Mouse (Mus musculus): Measurements from ENCODE around the gene Atp11c. TPM values are rescaled to one million over a fixed set of nuclear protein-coding genes. Genes with fewer than 3 reads are reported as not detected.

Gene Atp11c
- polyA plus RNA-seq, 1 experiment from 2014 or later: 3.6 TPM

- H3K27me3 ChIP-seq (replicated peaks; ENCODE audit: control insufficient read depth, insufficient read depth, low read length): no peaks in the 10 kb centered on the region
- no peak overlapping the region for H3K4me3 ChIP-seq (ENCODE audit: low read length)
- H3K9me3 ChIP-seq (ENCODE audit: control insufficient read depth, low read length): no peaks in the 10 kb centered on the region
- no peak for ATAC-seq
- H3K4me1 ChIP-seq (ENCODE audit: control insufficient read depth, insufficient read depth, low read length): no peaks in the 10 kb centered on the region
- no peak overlapping the region for H3K4me2 ChIP-seq (ENCODE audit: low read depth, low read length)
- H3K27ac ChIP-seq (ENCODE audit: low read length): no peak overlapping the region
- WGBS: 89% methylated on average over 3 of the region's 3 CpGs
- H3K9ac ChIP-seq (ENCODE audit: low read depth, low read length): no peak overlapping the region
- H3K36me3 ChIP-seq (ENCODE audit: control insufficient read depth, insufficient read depth, low read length): no peaks in the 10 kb centered on the region
Observed at GRCm38 (mm10) chrX:60329735-60330134, 262.8 kb downstream of the Atp11c start.

- Histone ChIP-seq H3K4me3 (ENCODE audit: low read length) (no peak overlapping the region), H3K4me1 (ENCODE audit: control insufficient read depth, insufficient read depth, low read length) (no peaks in the 10 kb centered on the region), H3K27me3 (replicated peaks; ENCODE audit: control insufficient read depth, insufficient read depth, low read length) (no peaks in the 10 kb centered on the region), H3K4me2 (ENCODE audit: low read depth, low read length) (no peak overlapping the region), H3K36me3 (ENCODE audit: control insufficient read depth, insufficient read depth, low read length) (no peaks in the 10 kb centered on the region), H3K9ac (ENCODE audit: low read depth, low read length) (no peak overlapping the region), H3K27ac (ENCODE audit: low read length) (no peak overlapping the region), H3K9me3 (ENCODE audit: control insufficient read depth, low read length) (no peaks in the 10 kb centered on the region)
- ATAC-seq: no peak
- 83% methylated on average over 4 of the region's 4 CpGs for WGBS
Observed at GRCm38 (mm10) chrX:60321321-60321720, 271.2 kb downstream of the Atp11c start.

GRCm38 (mm10) chrX:60317661-60318060, 274.8 kb downstream of the Atp11c start:
- Histone ChIP-seq H3K9ac (ENCODE audit: low read depth, low read length) (no peak overlapping the region), H3K4me2 (ENCODE audit: low read depth, low read length) (no peak overlapping the region), H3K4me3 (ENCODE audit: low read length) (no peak overlapping the region), H3K4me1 (ENCODE audit: control insufficient read depth, insufficient read depth, low read length) (no peaks in the 10 kb centered on the region), H3K27me3 (replicated peaks; ENCODE audit: control insufficient read depth, insufficient read depth, low read length) (no peaks in the 10 kb centered on the region), H3K9me3 (ENCODE audit: control insufficient read depth, low read length) (no peaks in the 10 kb centered on the region), H3K36me3 (ENCODE audit: control insufficient read depth, insufficient read depth, low read length) (no peaks in the 10 kb centered on the region), H3K27ac (ENCODE audit: low read length) (no peak overlapping the region)
- WGBS: 87% methylated on average over 3 of the region's 3 CpGs
- ATAC-seq: no peak

- no peaks in the 10 kb centered on the region for H3K27me3 ChIP-seq (replicated peaks; ENCODE audit: control insufficient read depth, insufficient read depth, low read length)
- no peak overlapping the region for H3K4me3 ChIP-seq (ENCODE audit: low read length)
- H3K4me2 ChIP-seq (ENCODE audit: low read depth, low read length): no peak overlapping the region
- H3K9ac ChIP-seq (ENCODE audit: low read depth, low read length): no peak overlapping the region
- H3K4me1 ChIP-seq (ENCODE audit: control insufficient read depth, insufficient read depth, low read length): no peaks in the 10 kb centered on the region
- ATAC-seq: no peak
- no peaks in the 10 kb centered on the region for H3K9me3 ChIP-seq (ENCODE audit: control insufficient read depth, low read length)
- no peak overlapping the region for H3K27ac ChIP-seq (ENCODE audit: low read length)
- no peaks in the 10 kb centered on the region for H3K36me3 ChIP-seq (ENCODE audit: control insufficient read depth, insufficient read depth, low read length)
- 79% methylated on average over 2 of the region's 2 CpGs for WGBS
Observed at GRCm38 (mm10) chrX:60292335-60292734, 300.2 kb downstream of the Atp11c start.

- Histone ChIP-seq H3K27ac (ENCODE audit: low read length) (no peak overlapping the region), H3K9me3 (ENCODE audit: control insufficient read depth, low read length) (no peaks in the 10 kb centered on the region), H3K9ac (ENCODE audit: low read depth, low read length) (no peak overlapping the region), H3K4me2 (ENCODE audit: low read depth, low read length) (no peak overlapping the region), H3K27me3 (replicated peaks; ENCODE audit: control insufficient read depth, insufficient read depth, low read length) (no peaks in the 10 kb centered on the region), H3K4me3 (ENCODE audit: low read length) (no peak overlapping the region), H3K36me3 (ENCODE audit: control insufficient read depth, insufficient read depth, low read length) (no peaks in the 10 kb centered on the region), H3K4me1 (ENCODE audit: control insufficient read depth, insufficient read depth, low read length) (no peaks in the 10 kb centered on the region)
- no peak for ATAC-seq
Observed at GRCm38 (mm10) chrX:60255346-60255745, 337.2 kb downstream of the Atp11c start.

- Histone ChIP-seq H3K9ac (ENCODE audit: low read depth, low read length) (no peak overlapping the region), H3K4me1 (ENCODE audit: control insufficient read depth, insufficient read depth, low read length) (no peaks in the 10 kb centered on the region), H3K36me3 (ENCODE audit: control insufficient read depth, insufficient read depth, low read length) (no peaks in the 10 kb centered on the region), H3K27ac (ENCODE audit: low read length) (no peak overlapping the region), H3K9me3 (ENCODE audit: control insufficient read depth, low read length) (no peaks in the 10 kb centered on the region), H3K4me3 (ENCODE audit: low read length) (no peak overlapping the region), H3K4me2 (ENCODE audit: low read depth, low read length) (no peak overlapping the region), H3K27me3 (replicated peaks; ENCODE audit: control insufficient read depth, insufficient read depth, low read length) (no peaks in the 10 kb centered on the region)
- 47% methylated on average over 1 of the region's 1 CpGs for WGBS
- no peak for ATAC-seq
Observed at GRCm38 (mm10) chrX:60187726-60188125, 404.8 kb downstream of the Atp11c start.

- no peak for ATAC-seq
- Histone ChIP-seq H3K4me1 (ENCODE audit: control insufficient read depth, insufficient read depth, low read length) (no peaks in the 10 kb centered on the region), H3K27ac (ENCODE audit: low read length) (no peak overlapping the region), H3K36me3 (ENCODE audit: control insufficient read depth, insufficient read depth, low read length) (no peaks in the 10 kb centered on the region), H3K4me2 (ENCODE audit: low read depth, low read length) (no peak overlapping the region), H3K27me3 (replicated peaks; ENCODE audit: control insufficient read depth, insufficient read depth, low read length) (0 out of 2 replicates have a peak, but pooled peaks cover 3% of the 10 kb centered on the region), H3K9me3 (ENCODE audit: control insufficient read depth, low read length) (no peaks in the 10 kb centered on the region), H3K9ac (ENCODE audit: low read depth, low read length) (no peak overlapping the region), H3K4me3 (ENCODE audit: low read length) (no peak overlapping the region)
- WGBS: 67% methylated on average over 3 of the region's 3 CpGs
Observed at GRCm38 (mm10) chrX:60182611-60183010, 409.9 kb downstream of the Atp11c start.

- H3K36me3 ChIP-seq (ENCODE audit: control insufficient read depth, insufficient read depth, low read length): no peaks in the 10 kb centered on the region
- peak within 1 kb of the TSS; percentile 75 for H3K4me2 ChIP-seq (ENCODE audit: low read depth, low read length)
- WGBS: 17% methylated on average over 28 of the region's 28 CpGs
- H3K27ac ChIP-seq (ENCODE audit: low read length): no peak within 1 kb of the TSS
- H3K27me3 ChIP-seq (replicated peaks; ENCODE audit: control insufficient read depth, insufficient read depth, low read length): 0 out of 2 replicates have a peak, but pooled peaks cover 3% of the 10 kb centered on the region
- peak; percentile 63 for ATAC-seq
- no peaks in the 10 kb centered on the region for H3K9me3 ChIP-seq (ENCODE audit: control insufficient read depth, low read length)
- peak within 1 kb of the TSS; percentile 29 for H3K9ac ChIP-seq (ENCODE audit: low read depth, low read length)
- peak within 1 kb of the TSS; percentile 39 for H3K4me3 ChIP-seq (ENCODE audit: low read length)
- H3K4me1 ChIP-seq (ENCODE audit: control insufficient read depth, insufficient read depth, low read length): no peaks in the 10 kb centered on the region
Observed at GRCm38 (mm10) chrX:60178744-60179458, 413.6 kb downstream of the Atp11c start, which contains the start of gene Mcf2. Mcf2 (minus strand) TSS chrX:60179089.

- Histone ChIP-seq H3K27ac (ENCODE audit: low read length) (no peak overlapping the region), H3K9ac (ENCODE audit: low read depth, low read length) (peak overlapping the region; percentile 29), H3K4me1 (ENCODE audit: control insufficient read depth, insufficient read depth, low read length) (no peaks in the 10 kb centered on the region), H3K27me3 (replicated peaks; ENCODE audit: control insufficient read depth, insufficient read depth, low read length) (0 out of 2 replicates have a peak, but pooled peaks cover 3% of the 10 kb centered on the region), H3K4me2 (ENCODE audit: low read depth, low read length) (peak overlapping the region; percentile 75), H3K9me3 (ENCODE audit: control insufficient read depth, low read length) (no peaks in the 10 kb centered on the region), H3K4me3 (ENCODE audit: low read length) (peak overlapping the region; percentile 39), H3K36me3 (ENCODE audit: control insufficient read depth, insufficient read depth, low read length) (no peaks in the 10 kb centered on the region)
- ATAC-seq: no peak
- 17% methylated on average over 19 of the region's 19 CpGs for WGBS
Observed at GRCm38 (mm10) chrX:60178025-60178743, 414.3 kb downstream of the Atp11c start.
